Mouse (Mus musculus) myocyte (in vitro differentiated cells): ENCODE results near the gene Fut1.

ENCODE experiments used
- MYOD1 ChIP-seq, 3 experiments: IDR thresholded peaks; one replicate each; pipeline ENCODE4 v1.6.1; 2011; ENCODE audit warnings: control low read depth in 2 of 3, low read depth in 2 of 3, mild to moderate bottlenecking in 2 of 3, moderate library complexity in 1 of 3; ENCODE audit not compliant: insufficient read length in 2 of 3, control insufficient read depth in 1 of 3
- POLR2A ChIP-seq: IDR thresholded peaks from one replicate; pipeline ENCODE4 v1.6.1; 2011; ENCODE audit warnings: low read depth, mild to moderate bottlenecking, control low read depth, moderate library complexity; ENCODE audit not compliant: insufficient read length
- SRF ChIP-seq: IDR thresholded peaks from one replicate; pipeline ENCODE4 v1.6.1; 2011; ENCODE audit warnings: low read depth; ENCODE audit not compliant: control insufficient read depth, insufficient read length

- TF ChIP-seq POLR2A, result no peak
- no peak for TF ChIP-seq SRF
- TF ChIP-seq MYOD1 (IDR thresholded peaks at IDR 0.05; ENCODE audit: control insufficient read depth in 1 of 3, insufficient read length in 2 of 3, low read depth in 2 of 3), result no peak
Measured at GRCm38 (mm10) chr7:45640191-45640957, 23.3 kb downstream of the Fut1 start.
